Mouse (Mus musculus) hindbrain, postnatal 0 days (tissue): ENCODE results near the gene Ddc. TPM values are rescaled to one million over a fixed set of nuclear protein-coding genes. Genes with fewer than 3 reads are reported as not detected.

Source experiments
- ATAC-seq: fragments of 200-750 bp; cut with Nextera tagmentation; 2 replicates; pipeline ENCODE4 v1.8.0; 2017; ENCODE audit warnings: mild to moderate bottlenecking, moderate TSS enrichment, moderate library complexity
- DNase-seq: peaks from one replicate; pipeline ENCODE4 v3.0.0-alpha.2; 2015; ENCODE audit warnings: low spot score
- H3K27ac ChIP-seq: fragments of 300-500 bp; sonication (generic); 2 replicates; pipeline ENCODE4 v1.5.1; 2014; ENCODE audit warnings: mild to moderate bottlenecking
- H3K27me3 ChIP-seq: fragments of 300-500 bp; sonication (generic); 2 replicates; pipeline ENCODE4 v1.6.1; 2014; ENCODE audit warnings: low read length, mixed read lengths; ENCODE audit not compliant: insufficient read depth
- H3K36me3 ChIP-seq: fragments of 300-500 bp; sonication (generic); 2 replicates; pipeline ENCODE4 v1.6.1; 2014; ENCODE audit warnings: low read length, mixed read lengths; ENCODE audit not compliant: insufficient read depth
- H3K4me1 ChIP-seq: fragments of 300-500 bp; sonication (generic); 2 replicates; pipeline ENCODE4 v1.6.1; 2014; ENCODE audit warnings: antibody characterized with exemption, low read length, mixed read lengths; ENCODE audit not compliant: insufficient read depth
- H3K4me2 ChIP-seq: fragments of 300-500 bp; sonication (generic); 2 replicates; pipeline ENCODE4 v1.6.1; 2014; ENCODE audit warnings: low read depth, mild to moderate bottlenecking, low read length, moderate library complexity, mixed read lengths
- H3K4me3 ChIP-seq: fragments of 300-500 bp; sonication (generic); 2 replicates; pipeline ENCODE4 v1.5.1; 2014; ENCODE audit warnings: low read length
- H3K9ac ChIP-seq: fragments of 300-500 bp; sonication (generic); replicated peaks from 2 replicates; pipeline ENCODE4 v1.6.1; 2014; ENCODE audit warnings: mild to moderate bottlenecking, low read length, moderate library complexity, mixed read lengths
- H3K9me3 ChIP-seq: fragments of 300-500 bp; sonication (generic); 2 replicates; pipeline ENCODE4 v1.6.1; 2016; ENCODE audit warnings: low read length, mixed read lengths
- CTCF ChIP-seq: IDR thresholded peaks from 2 replicates; pipeline ENCODE4 v1.5.1; 2016; ENCODE audit warnings: antibody characterized with exemption, control low read depth, low read depth
- WGBS: fragments of 180-500 bp; shearing (Covaris S2); extraction: QIAGEN DNeasy Blood & Tissue Kit; methylation state at CpG from one replicate; pipeline ENCODE4 v1.1.7; 2014; 5-methylcytosine and 5-hydroxymethylcytosine counted together
- polyA plus RNA-seq: library from polyadenylated mRNA; unstranded; fragments of >200 nt; fragmentation: Nextera tagmentation; extraction: Ambion mirVana; gene quantifications from 2 replicates; pipeline ENCODE4 v1.2.1, GENCODE M21; 2015
- total RNA-seq: library from RNA; depleted of rRNA; stranded (reverse); fragments of >200 nt; gene quantifications from 2 replicates; pipeline ENCODE4 v1.2.3, GENCODE M21; 2014

Gene Ddc
- total and polyA plus RNA-seq, 2 experiments from 2014 or later, result 13.7 to 15.4 TPM

GRCm38 (mm10) chr11:11778345-11778744 is 119.6 kb downstream of the Ddc start:
- DNase-seq (no peak), ATAC-seq (no peak)
- no peak for TF ChIP-seq CTCF
- no peaks in the 10 kb centered on the region for H3K9me3 ChIP-seq
- no peak overlapping the region for H3K4me3 ChIP-seq
- H3K27ac ChIP-seq, result no peak overlapping the region
- WGBS, result 96% methylated on average over 6 of the region's 6 CpGs
- H3K9ac ChIP-seq, result no peak overlapping the region
- no peaks in the 10 kb centered on the region for H3K27me3 ChIP-seq
- H3K36me3 ChIP-seq, result no peaks in the 10 kb centered on the region
- no peak overlapping the region for H3K4me2 ChIP-seq
- H3K4me1 ChIP-seq, result no peaks in the 10 kb centered on the region

GRCm38 (mm10) chr11:11777796-11778195 is 120.1 kb downstream of the Ddc start:
- H3K4me1 ChIP-seq, result no peaks in the 10 kb centered on the region
- H3K9me3 ChIP-seq, result no peaks in the 10 kb centered on the region
- 82% methylated on average over 2 of the region's 2 CpGs for WGBS
- ATAC-seq, result no peak
- no peak for TF ChIP-seq CTCF
- H3K27ac ChIP-seq, result no peak overlapping the region
- no peak overlapping the region for H3K4me3 ChIP-seq
- no peak for DNase-seq
- no peaks in the 10 kb centered on the region for H3K27me3 ChIP-seq
- H3K36me3 ChIP-seq, result no peaks in the 10 kb centered on the region
- H3K4me2 ChIP-seq, result no peak overlapping the region
- H3K9ac ChIP-seq, result no peak overlapping the region

GRCm38 (mm10) chr11:11777246-11777645 is 120.7 kb downstream of the Ddc start:
- no peak overlapping the region for H3K9ac ChIP-seq
- no peak overlapping the region for H3K4me3 ChIP-seq
- H3K27ac ChIP-seq, result no peak overlapping the region
- no peaks in the 10 kb centered on the region for H3K9me3 ChIP-seq
- WGBS, result 67% methylated on average over 3 of the region's 3 CpGs
- ATAC-seq, result no peak
- no peak for TF ChIP-seq CTCF
- H3K4me1 ChIP-seq, result no peaks in the 10 kb centered on the region
- no peak for DNase-seq
- no peak overlapping the region for H3K4me2 ChIP-seq
- no peaks in the 10 kb centered on the region for H3K36me3 ChIP-seq
- H3K27me3 ChIP-seq, result no peaks in the 10 kb centered on the region

- no peaks in the 10 kb centered on the region for H3K9me3 ChIP-seq
- H3K36me3 ChIP-seq, result no peaks in the 10 kb centered on the region
- no peak overlapping the region for H3K4me3 ChIP-seq
- H3K27me3 ChIP-seq, result no peaks in the 10 kb centered on the region
- DNase-seq (no peak), ATAC-seq (no peak)
- no peak overlapping the region for H3K9ac ChIP-seq
- no peaks in the 10 kb centered on the region for H3K4me1 ChIP-seq
- no peak overlapping the region for H3K27ac ChIP-seq
- H3K4me2 ChIP-seq, result no peak overlapping the region
- TF ChIP-seq CTCF, result no peak
- WGBS, result 86% methylated on average over 7 of the region's 7 CpGs
Measured at GRCm38 (mm10) chr11:11776822-11777174, 121.1 kb downstream of the Ddc start.

GRCm38 (mm10) chr11:11776071-11776821 is 121.7 kb downstream of the Ddc start:
- no peak overlapping the region for H3K27ac ChIP-seq
- H3K9ac ChIP-seq, result no peak overlapping the region
- no peaks in the 10 kb centered on the region for H3K4me1 ChIP-seq
- WGBS, result 63% methylated on average over 4 of the region's 4 CpGs
- no peak overlapping the region for H3K4me3 ChIP-seq
- TF ChIP-seq CTCF, result no peak
- no peaks in the 10 kb centered on the region for H3K9me3 ChIP-seq
- H3K4me2 ChIP-seq, result no peak overlapping the region
- DNase-seq (no peak), ATAC-seq (no peak)
- no peaks in the 10 kb centered on the region for H3K36me3 ChIP-seq
- H3K27me3 ChIP-seq, result no peaks in the 10 kb centered on the region

- 82% methylated on average over 5 of the region's 5 CpGs for WGBS
Measured at GRCm38 (mm10) chr11:11774893-11775292, 123.1 kb downstream of the Ddc start.

GRCm38 (mm10) chr11:11774384-11774783 is 123.6 kb downstream of the Ddc start:
- Histone ChIP-seq H3K27me3 (no peaks in the 10 kb centered on the region), H3K9me3 (no peaks in the 10 kb centered on the region), H3K9ac (no peak overlapping the region), H3K36me3 (no peaks in the 10 kb centered on the region), H3K4me2 (no peak overlapping the region), H3K4me1 (no peaks in the 10 kb centered on the region), H3K27ac (no peak overlapping the region), H3K4me3 (no peak overlapping the region)
- 96% methylated on average over 4 of the region's 4 CpGs for WGBS
- TF ChIP-seq CTCF, result no peak
- DNase-seq (no peak), ATAC-seq (no peak)

More at GRCm38 (mm10) chr11:11774893-11775292, 123.1 kb downstream of the Ddc start:
- Histone ChIP-seq H3K36me3 (no peaks in the 10 kb centered on the region), H3K4me1 (no peaks in the 10 kb centered on the region), H3K9me3 (no peaks in the 10 kb centered on the region), H3K9ac (no peak overlapping the region), H3K4me3 (no peak overlapping the region), H3K4me2 (no peak overlapping the region), H3K27me3 (no peaks in the 10 kb centered on the region), H3K27ac (no peak overlapping the region)
- TF ChIP-seq CTCF, result no peak
- ATAC-seq (no peak), DNase-seq (no peak)
